Mouse (Mus musculus): Measurements from ENCODE around the gene Borcs6. TPM values are rescaled to one million over a fixed set of nuclear protein-coding genes. Genes with fewer than 3 reads are reported as not detected.
A peak's percentile ranks its signal among the peaks of the same experiment; 100 is the strongest.

Gene Borcs6
- polyA plus RNA-seq, 1 experiment from 2014 or later: 9.5 TPM

DNA sequence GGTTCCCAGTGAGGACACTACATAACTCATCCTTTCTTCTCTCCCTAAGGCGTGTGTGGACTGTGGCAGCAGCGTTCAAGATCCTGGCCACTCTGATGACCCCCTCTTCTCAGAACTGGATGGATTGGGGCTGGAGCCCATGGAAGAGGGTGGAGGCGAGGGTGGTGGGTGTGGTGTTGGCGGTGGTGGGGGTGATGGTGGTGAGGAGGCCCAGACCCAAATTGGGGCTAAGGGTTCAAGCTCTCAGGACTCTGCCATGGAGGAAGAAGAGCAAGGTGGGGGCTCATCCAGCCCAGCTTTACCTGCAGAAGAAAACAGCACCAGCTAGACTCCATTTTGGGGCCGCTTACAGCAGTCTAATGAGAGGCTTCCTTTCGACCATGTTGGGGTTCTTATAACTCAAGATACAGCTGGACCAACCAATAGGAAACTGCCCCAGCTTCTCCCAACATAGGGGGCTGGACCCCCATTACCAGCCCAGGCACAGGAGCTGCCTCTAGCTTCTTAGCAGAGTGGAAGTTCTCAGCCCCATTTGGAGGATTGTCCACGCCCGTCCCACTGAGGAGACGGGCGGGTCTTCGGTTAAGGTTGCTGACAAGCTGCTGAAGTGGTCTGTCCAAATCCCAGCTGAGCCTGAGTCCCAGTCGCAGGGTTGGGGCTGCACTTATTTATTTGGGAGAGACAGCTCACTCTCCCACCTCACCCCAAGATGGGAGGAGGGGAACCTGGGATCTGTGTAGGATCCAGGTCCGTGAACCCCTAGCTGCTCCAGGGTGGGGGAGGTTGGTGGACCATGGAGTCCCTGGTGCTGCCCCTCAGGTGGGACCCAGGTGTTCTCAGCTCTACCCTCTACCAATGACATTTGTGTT, 49.7 kb downstream of the Borcs6 start:
- Histone ChIP-seq H3K27me3 (0 out of 2 replicates have a peak, but pooled peaks cover 4% of the 10 kb centered on the region), H3K4me1 (peaks cover 22% of the 10 kb centered on the region), H3K4me2 (replicated peaks) (no peak overlapping the region), H3K9ac (no peak overlapping the region), H3K27ac (no peak overlapping the region), H3K4me3 (no peak overlapping the region), H3K36me3 (peaks cover 56% of the 10 kb centered on the region), H3K9me3 (no peaks in the 10 kb centered on the region)
- WGBS: 83% methylated on average over 13 of the region's 13 CpGs
- no peak for ATAC-seq (ENCODE audit: low FRiP score, low read depth)

DNA sequence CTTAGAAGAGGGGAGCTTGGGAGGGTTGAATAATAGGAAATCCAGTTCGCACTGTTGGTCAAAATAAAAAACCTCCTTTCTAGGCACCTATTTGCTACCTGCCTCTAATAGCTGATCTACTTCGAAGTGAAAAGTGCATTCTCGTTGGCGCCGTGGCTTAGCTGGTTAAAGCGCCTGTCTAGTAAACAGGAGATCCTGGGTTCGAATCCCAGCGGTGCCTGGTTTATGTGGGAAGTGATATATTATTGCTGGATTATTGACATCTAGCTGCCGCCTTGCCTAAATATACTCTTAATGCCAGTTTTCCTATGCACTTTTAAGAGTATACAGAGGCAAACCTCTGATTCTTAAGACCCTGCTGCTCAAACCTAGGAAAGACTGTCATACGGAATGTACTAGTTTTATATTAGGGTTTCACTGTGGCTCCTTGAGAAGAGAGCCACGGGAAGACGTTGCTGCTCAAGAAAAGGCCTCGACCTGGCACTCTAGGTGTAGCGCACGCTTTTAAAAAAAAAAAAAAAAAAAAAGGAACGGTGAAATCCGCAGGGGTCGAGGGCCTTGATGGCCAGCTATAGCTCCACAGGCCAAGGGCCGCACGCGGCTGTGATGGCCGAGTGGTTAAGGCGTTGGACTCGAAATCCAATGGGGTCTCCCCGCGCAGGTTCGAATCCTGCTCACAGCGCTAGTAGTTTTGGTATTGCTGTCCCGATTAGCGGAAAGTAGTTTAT, 51.0 kb downstream of the Borcs6 start:
- H3K36me3 ChIP-seq: peaks cover 44% of the 10 kb centered on the region
- peaks cover 5% of the 10 kb centered on the region; the same call in 1 of the 2 replicates for H3K27me3 ChIP-seq
- peaks cover 22% of the 10 kb centered on the region for H3K4me1 ChIP-seq
- under 1% methylated on average over 30 of the region's 30 CpGs for WGBS
- peak overlapping the region; percentile 59 for H3K9ac ChIP-seq
- H3K4me3 ChIP-seq: peak overlapping the region; percentile 53
- peak; percentile 73; the same call in 1 of the 2 replicates for ATAC-seq (ENCODE audit: low FRiP score, low read depth)
- peak overlapping the region; percentile 64 for H3K4me2 ChIP-seq (replicated peaks)
- H3K27ac ChIP-seq: peak overlapping the region; percentile 55
- H3K9me3 ChIP-seq: no peaks in the 10 kb centered on the region

Other genes starting within 250 kb of the Borcs6 start
- gene Ndel1, start 187.9 kb upstream of the Borcs6 start, polyA plus RNA-seq (2015; fragmentation: Nextera tagmentation; extraction: Ambion mirVana): 98.8 and 102 TPM in 2 replicates
- gene Rnf222, start 171.2 kb upstream of the Borcs6 start, polyA plus RNA-seq (2015; fragmentation: Nextera tagmentation; extraction: Ambion mirVana): 0.15 and 0.23 TPM in 2 replicates
- 996 and 1,041 TPM in 2 replicates for gene Rpl26, start 158.1 kb upstream of the Borcs6 start, polyA plus RNA-seq (2015; fragmentation: Nextera tagmentation; extraction: Ambion mirVana)
- not detected in 2 replicates for gene Odf4, start 132.6 kb upstream of the Borcs6 start, polyA plus RNA-seq (2015; fragmentation: Nextera tagmentation; extraction: Ambion mirVana)
- gene Arhgef15, start 102.2 kb upstream of the Borcs6 start, polyA plus RNA-seq (2015; fragmentation: Nextera tagmentation; extraction: Ambion mirVana): 6.3 and 7.2 TPM in 2 replicates
- 2.4 and 3.0 TPM in 2 replicates for gene Slc25a35, start 91.6 kb upstream of the Borcs6 start, polyA plus RNA-seq (2015; fragmentation: Nextera tagmentation; extraction: Ambion mirVana)
- 54.5 and 58.1 TPM in 2 replicates for gene Rangrf, start 84.5 kb upstream of the Borcs6 start, polyA plus RNA-seq (2015; fragmentation: Nextera tagmentation; extraction: Ambion mirVana)
- gene Pfas, start 51.3 kb upstream of the Borcs6 start, polyA plus RNA-seq (2015; fragmentation: Nextera tagmentation; extraction: Ambion mirVana): 39.6 and 40.6 TPM in 2 replicates
- gene Ctc1, start 43.8 kb upstream of the Borcs6 start, polyA plus RNA-seq (2015; fragmentation: Nextera tagmentation; extraction: Ambion mirVana): 55.5 and 60.4 TPM in 2 replicates
- gene Aurkb, start 14.1 kb upstream of the Borcs6 start, polyA plus RNA-seq (2015; fragmentation: Nextera tagmentation; extraction: Ambion mirVana): 140 and 141 TPM in 2 replicates
- 46.4 and 52.0 TPM in 2 replicates for gene Tmem107, start 11.1 kb downstream of the Borcs6 start, polyA plus RNA-seq (2015; fragmentation: Nextera tagmentation; extraction: Ambion mirVana)
- 82.8 and 88.6 TPM in 2 replicates for gene Vamp2, start 28.8 kb downstream of the Borcs6 start, polyA plus RNA-seq (2015; fragmentation: Nextera tagmentation; extraction: Ambion mirVana)
- 9.3 and 12.0 TPM in 2 replicates for gene Per1, start 35.5 kb downstream of the Borcs6 start, polyA plus RNA-seq (2015; fragmentation: Nextera tagmentation; extraction: Ambion mirVana)
- gene Hes7, start 60.7 kb downstream of the Borcs6 start, polyA plus RNA-seq (2015; fragmentation: Nextera tagmentation; extraction: Ambion mirVana): 0.74 and 1.2 TPM in 2 replicates
- 0.52 and 0.55 TPM in 2 replicates for gene 9130213A22Rik, start 62.9 kb downstream of the Borcs6 start, polyA plus RNA-seq (2015; fragmentation: Nextera tagmentation; extraction: Ambion mirVana)
- gene Aloxe3, start 66.2 kb downstream of the Borcs6 start, polyA plus RNA-seq (2015; fragmentation: Nextera tagmentation; extraction: Ambion mirVana): 1.6 TPM in 2 replicates
- gene Alox12b, start 97.3 kb downstream of the Borcs6 start, polyA plus RNA-seq (2015; fragmentation: Nextera tagmentation; extraction: Ambion mirVana): 0.22 and 0.25 TPM in 2 replicates
- 0.08 and 0.09 TPM in 2 replicates for gene Alox8, start 138.1 kb downstream of the Borcs6 start, polyA plus RNA-seq (2015; fragmentation: Nextera tagmentation; extraction: Ambion mirVana)
- 0.09 and 0.25 TPM in 2 replicates for gene Gucy2e, start 177.3 kb downstream of the Borcs6 start, polyA plus RNA-seq (2015; fragmentation: Nextera tagmentation; extraction: Ambion mirVana)

Measured in limb, embryonic 13.5 days (tissue).